Mouse (Mus musculus) mature B cell (primary cell): Measurements from ENCODE around the gene Cxcr3.

Experiments used
- in situ Hi-C: fragments of 300-500 bp; cut with MboI; formaldehyde crosslinking; loops from 2 replicates; pipeline ENCODE4 v1.14.3; 2019

Gene Cxcr3

GRCm38 (mm10) chrX:101733828-101734319 is at the start of gene Cxcr3:
Gene Cxcr3, minus strand, starts transcription at chrX:101734269.
- in situ Hi-C loops, result no loop called here

GRCm38 (mm10) chrX:101772035-101772434 is 38.0 kb upstream of the Cxcr3 start:
- in situ Hi-C loops, result no loop called here

- in situ Hi-C loops, result no loop called here
Measured at GRCm38 (mm10) chrX:101770307-101770706, 36.2 kb upstream of the Cxcr3 start.

- in situ Hi-C loops, result no loop called here
Measured at GRCm38 (mm10) chrX:101769478-101769877, 35.4 kb upstream of the Cxcr3 start.

- in situ Hi-C loops, result no loop called here
Measured at GRCm38 (mm10) chrX:101767280-101767679, 33.2 kb upstream of the Cxcr3 start.

- in situ Hi-C loops, result no loop called here
Measured at GRCm38 (mm10) chrX:101765111-101765510, 31.0 kb upstream of the Cxcr3 start.

GRCm38 (mm10) chrX:101764621-101765020 is 30.6 kb upstream of the Cxcr3 start:
- in situ Hi-C loops, result no loop called here

- in situ Hi-C loops, result no loop called here
Measured at GRCm38 (mm10) chrX:101754478-101754877, 20.4 kb upstream of the Cxcr3 start.

GRCm38 (mm10) chrX:101750144-101750543 is 16.1 kb upstream of the Cxcr3 start:
- in situ Hi-C loops, result no loop called here

GRCm38 (mm10) chrX:101741064-101741433 is 7.0 kb upstream of the Cxcr3 start:
- in situ Hi-C loops, result no loop called here

GRCm38 (mm10) chrX:101740335-101741063 is 6.4 kb upstream of the Cxcr3 start:
- in situ Hi-C loops, result no loop called here

- in situ Hi-C loops, result no loop called here
Measured at GRCm38 (mm10) chrX:101737201-101737600, 3.1 kb upstream of the Cxcr3 start.

- in situ Hi-C loops, result no loop called here
Measured at GRCm38 (mm10) chrX:101734981-101735380, 912 bp upstream of the Cxcr3 start.

- in situ Hi-C loops, result no loop called here
Measured at GRCm38 (mm10) chrX:101733288-101733687, 781 bp downstream of the Cxcr3 start.

- in situ Hi-C loops, result no loop called here
Measured at GRCm38 (mm10) chrX:101732644-101733043, 1.4 kb downstream of the Cxcr3 start.

- in situ Hi-C loops, result no loop called here
Measured at GRCm38 (mm10) chrX:101730010-101730409, 4.1 kb downstream of the Cxcr3 start.

- in situ Hi-C loops, result no loop called here
Measured at GRCm38 (mm10) chrX:101720401-101720800, 13.7 kb downstream of the Cxcr3 start.

- in situ Hi-C loops, result no loop called here
Measured at GRCm38 (mm10) chrX:101705111-101705510, 29.0 kb downstream of the Cxcr3 start.

- in situ Hi-C loops, result no loop called here
Measured at GRCm38 (mm10) chrX:101698232-101698631, 35.8 kb downstream of the Cxcr3 start.

GRCm38 (mm10) chrX:101697537-101697936 is 36.5 kb downstream of the Cxcr3 start:
- in situ Hi-C loops, result no loop called here

GRCm38 (mm10) chrX:101695686-101696085 is 38.4 kb downstream of the Cxcr3 start:
- in situ Hi-C loops, result no loop called here
